Mouse (Mus musculus) myocyte (in vitro differentiated cells): ENCODE measurements around the gene Wdhd1.

ENCODE experiments used
- CEBPB ChIP-seq: IDR thresholded peaks from 2 replicates; pipeline ENCODE4 v1.6.1; 2011; ENCODE audit warnings: mild to moderate bottlenecking, moderate library complexity; ENCODE audit not compliant: poor library complexity, insufficient read depth, severe bottlenecking
- POLR2A ChIP-seq: IDR thresholded peaks from one replicate; pipeline ENCODE4 v1.6.1; 2011; ENCODE audit warnings: low read depth, mild to moderate bottlenecking, control low read depth, moderate library complexity; ENCODE audit not compliant: insufficient read length
- TCF12 ChIP-seq: IDR thresholded peaks from one replicate; pipeline ENCODE4 v1.6.1; 2011; ENCODE audit warnings: mild to moderate bottlenecking, control low read depth; ENCODE audit not compliant: poor library complexity, insufficient read depth, severe bottlenecking

DNA sequence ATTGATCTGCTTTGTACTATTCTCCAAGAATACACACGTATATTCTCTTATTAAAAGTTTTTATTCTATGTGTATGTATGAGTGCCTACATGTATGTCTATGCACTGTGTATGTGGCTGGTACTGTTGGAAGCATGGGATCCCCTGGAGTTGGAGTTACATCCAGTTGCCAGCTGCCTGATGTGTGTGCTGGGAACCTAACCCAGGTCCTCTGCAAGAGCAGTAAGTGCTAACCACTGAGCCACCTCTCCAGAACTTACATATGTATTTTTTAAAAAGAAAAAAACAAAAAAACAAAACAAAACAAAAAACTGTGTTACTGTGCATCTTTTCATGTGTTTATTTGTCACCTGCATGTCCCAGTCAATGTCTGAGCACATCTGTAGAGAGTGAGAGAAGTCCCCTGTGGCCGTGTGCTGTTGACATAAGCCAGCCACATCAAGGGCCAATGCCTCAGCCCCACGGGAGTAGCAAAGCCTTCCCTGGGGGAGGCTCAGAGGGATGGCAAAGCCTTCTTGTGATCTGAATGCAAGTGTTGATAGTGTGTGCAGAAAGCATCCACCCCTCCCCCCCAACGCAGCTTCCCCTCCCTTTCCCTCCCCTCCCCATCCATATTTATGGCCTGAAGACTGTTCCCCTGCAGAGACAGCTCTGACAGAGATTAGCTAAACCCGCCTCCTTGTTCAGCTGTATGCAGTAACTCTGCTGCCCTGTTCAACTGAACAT is 42.0 kb downstream of the Wdhd1 start:
- no peak for TF ChIP-seq TCF12
- no peak for TF ChIP-seq POLR2A
- no peak for TF ChIP-seq CEBPB
